16 mouse cellular contexts compared by ENCODE assay signal in genomic region chr15:94482555-94482954, GRCm38 (mm10). TPM values are rescaled to one million over a fixed set of nuclear protein-coding genes. Genes with fewer than 3 reads are reported as not detected.
DNase-seq lines count a peak whose midpoint lies in the region; ATAC-seq and TF ChIP-seq lines count a peak whose summit lies in the region.
"Had no signal": no experiment of that assay in that cellular context is flagged by ENCODE, and none has a peak within 500 bp of the region (broad histone marks: within the 10 kb centered on the region; RNA-seq: fewer than 3 reads in every experiment).

No protein-coding gene starts in this region.

- no peaks in the 10 kb centered on the region for H3K27me3 ChIP-seq in forebrain, embryonic 12.5 days
- no peaks in the 10 kb centered on the region for H3K27me3 ChIP-seq in forebrain, postnatal 0 days (ENCODE audit: insufficient read depth, low read length)
- H3K27me3 ChIP-seq in forebrain, embryonic 14.5 days (replicated peaks; ENCODE audit: control insufficient read depth, insufficient read depth, low read length): no peaks in the 10 kb centered on the region
- no peaks in the 10 kb centered on the region for H3K27me3 ChIP-seq in forebrain, embryonic 15.5 days
- H3K27me3 ChIP-seq: embryonic facial prominence, embryonic 12.5 days had no signal

- no peak overlapping the region for H3K9ac ChIP-seq in forebrain, embryonic 12.5 days
- H3K9ac ChIP-seq in forebrain, postnatal 0 days: no peak overlapping the region
- H3K9ac ChIP-seq in forebrain, embryonic 14.5 days (ENCODE audit: low read length): no peak overlapping the region
- H3K9ac ChIP-seq in forebrain, embryonic 15.5 days (replicated peaks): no peak overlapping the region
- H3K9ac ChIP-seq: embryonic facial prominence, embryonic 12.5 days had no signal

- peak; percentile 73; the same call in 1 of the 2 replicates for ATAC-seq in forebrain, embryonic 12.5 days (ENCODE audit: low FRiP score)
- no peak for ATAC-seq in forebrain, postnatal 0 days
- ATAC-seq in forebrain, embryonic 14.5 days: peak; percentile 65
- ATAC-seq in forebrain, embryonic 15.5 days (replicated peaks): no peak; the same call in 1 of the 2 replicates

- H3K4me1 ChIP-seq in forebrain, embryonic 12.5 days: peaks cover 30% of the 10 kb centered on the region
- H3K4me1 ChIP-seq in forebrain, postnatal 0 days (ENCODE audit: insufficient read depth): no peaks in the 10 kb centered on the region
- H3K4me1 ChIP-seq in forebrain, embryonic 14.5 days (ENCODE audit: control insufficient read depth, insufficient read depth, low read length): peaks cover 13% of the 10 kb centered on the region
- peaks cover 22% of the 10 kb centered on the region for H3K4me1 ChIP-seq in forebrain, embryonic 15.5 days

- 49% methylated on average over 2 of the region's 2 CpGs for WGBS in forebrain, embryonic 12.5 days
- 36% methylated on average over 2 of the region's 2 CpGs for WGBS in forebrain, postnatal 0 days
- WGBS in forebrain, embryonic 14.5 days: 26% methylated on average over 2 of the region's 2 CpGs
- 30% methylated on average over 2 of the region's 2 CpGs for WGBS in forebrain, embryonic 15.5 days

- H3K36me3 ChIP-seq in forebrain, embryonic 12.5 days (replicated peaks): no peaks in the 10 kb centered on the region
- H3K36me3 ChIP-seq in forebrain, postnatal 0 days (ENCODE audit: insufficient read depth): no peaks in the 10 kb centered on the region
- H3K36me3 ChIP-seq in forebrain, embryonic 14.5 days (ENCODE audit: control insufficient read depth, insufficient read depth, low read length): no peaks in the 10 kb centered on the region
- H3K36me3 ChIP-seq in forebrain, embryonic 15.5 days: no peaks in the 10 kb centered on the region
- H3K36me3 ChIP-seq: embryonic facial prominence, embryonic 10.5 days; embryonic facial prominence, embryonic 12.5 days had no signal

- intact Hi-C loops in left cerebral cortex, postnatal 14 days (cut with DNase I): no loop called here

- H3K4me3 ChIP-seq in forebrain, embryonic 12.5 days (replicated peaks): no peak overlapping the region
- H3K4me3 ChIP-seq in forebrain, postnatal 0 days (ENCODE audit: low read depth, low read length): no peak overlapping the region
- H3K4me3 ChIP-seq in forebrain, embryonic 14.5 days (ENCODE audit: low read depth, low read length): no peak overlapping the region
- no peak overlapping the region for H3K4me3 ChIP-seq in forebrain, embryonic 15.5 days
- H3K4me3 ChIP-seq: embryonic facial prominence, embryonic 10.5 days; embryonic facial prominence, embryonic 12.5 days had no signal

- H3K4me2 ChIP-seq in forebrain, embryonic 12.5 days: no peak overlapping the region
- no peak overlapping the region for H3K4me2 ChIP-seq in forebrain, postnatal 0 days (ENCODE audit: low read depth)
- H3K4me2 ChIP-seq in forebrain, embryonic 14.5 days (ENCODE audit: low read length): no peak overlapping the region
- no peak overlapping the region for H3K4me2 ChIP-seq in forebrain, embryonic 15.5 days (replicated peaks)
- H3K4me2 ChIP-seq: embryonic facial prominence, embryonic 12.5 days had no signal

- H3K27ac ChIP-seq in forebrain, embryonic 12.5 days: 0 out of 2 replicates have a peak overlapping the region, but pooled peaks have one; percentile 19
- no peak overlapping the region for H3K27ac ChIP-seq in forebrain, postnatal 0 days (ENCODE audit: low read depth, low read length)
- H3K27ac ChIP-seq in forebrain, embryonic 14.5 days (ENCODE audit: low read depth, low read length): no peak overlapping the region
- H3K27ac ChIP-seq in forebrain, embryonic 15.5 days (replicated peaks): no peak overlapping the region
- H3K27ac ChIP-seq: embryonic facial prominence, embryonic 10.5 days; embryonic facial prominence, embryonic 12.5 days had no signal

- no peak for DNase-seq in forebrain, postnatal 0 days
- no peak for DNase-seq in forebrain, embryonic 14.5 days (ENCODE audit: low spot score)
- DNase-seq in left cerebral cortex, postnatal 14 days (ENCODE audit: low spot score in 2 of 2): no peak
- DNase-seq: adrenal gland, adult 2 months; adrenal gland, postnatal 10 days; adrenal gland, postnatal 25 days; cerebellum, adult 11-12 months; cerebellum, adult 2 months; cerebellum, adult 9-10 months; cerebellum, postnatal 10 days; cerebellum, postnatal 25 days had no signal

- H3K9me3 ChIP-seq in forebrain, embryonic 12.5 days: no peaks in the 10 kb centered on the region
- H3K9me3 ChIP-seq in forebrain, postnatal 0 days (ENCODE audit: low read length): no peaks in the 10 kb centered on the region
- H3K9me3 ChIP-seq in forebrain, embryonic 14.5 days (replicated peaks; ENCODE audit: control insufficient read depth, low read length): no peaks in the 10 kb centered on the region
- no peaks in the 10 kb centered on the region for H3K9me3 ChIP-seq in forebrain, embryonic 15.5 days
- H3K9me3 ChIP-seq: embryonic facial prominence, embryonic 12.5 days had no signal

- no peak for TF ChIP-seq CTCF in forebrain, postnatal 0 days (IDR thresholded peaks at IDR 0.05; ENCODE audit: low read depth)

RNA-seq across cellular contexts. Expression of gene Adamts20, which starts 17.3 kb away (rescaled TPM):
- polyA plus RNA-seq in forebrain, embryonic 12.5 days (2016; fragmentation: Nextera tagmentation; extraction: Ambion mirVana): 6.5 and 11.6 TPM in 2 replicates
- 5.6 and 7.2 TPM in 2 replicates for total RNA-seq in forebrain, postnatal 0 days (2014; rRNA removed)
- 2.2 and 2.3 TPM in 2 replicates for polyA plus RNA-seq in forebrain, postnatal 0 days (2015; fragmentation: Nextera tagmentation; extraction: Ambion mirVana)
- 2.3 and 2.5 TPM in 2 replicates for polyA plus RNA-seq in forebrain, embryonic 14.5 days (2014; fragmentation: Nextera tagmentation; extraction: Ambion mirVana)
- 2.5 and 3.5 TPM in 2 replicates for polyA plus RNA-seq in forebrain, embryonic 15.5 days (2015; fragmentation: Nextera tagmentation; extraction: Ambion mirVana)
- total RNA-seq in left cerebral cortex, postnatal 14 days (2021): 10 to 100 TPM; 10.0 to 11.4 TPM
- polyA plus RNA-seq: C2C12 had no signal

Comparison
In these comparisons a context has a peak if more than half of its experiments do, and no peak if none do; other contexts are left out.
1. ATAC-seq: peak in forebrain, embryonic 12.5 days (single experiment) and forebrain, embryonic 14.5 days (single experiment); none in forebrain, postnatal 0 days (single experiment) and forebrain, embryonic 15.5 days (single experiment).